Mouse (Mus musculus) small intestine, adult 2 months (tissue): ENCODE data around the gene Bub1b. TPM values are rescaled to one million over a fixed set of nuclear protein-coding genes. Genes with fewer than 3 reads are reported as not detected.
"Not testable (repeated sequence)": the region's sequence is repeated elsewhere in the genome, so short reads cannot be mapped to it uniquely, and the experiment has no call there.

Experiments used
- H3K27ac ChIP-seq: fragments of 200-500 bp; 2 replicates; pipeline ENCODE4 v1.5.1; 2012; ENCODE audit warnings: low read depth, low read length, control low read depth, inconsistent platforms; ENCODE audit not compliant: insufficient read depth
- H3K27me3 ChIP-seq: fragments of 200-500 bp; 2 replicates; pipeline ENCODE4 v1.6.1; 2012; ENCODE audit warnings: mild to moderate bottlenecking, moderate library complexity, low read length, inconsistent platforms; ENCODE audit not compliant: control insufficient read depth, insufficient read depth
- H3K36me3 ChIP-seq: fragments of 200-500 bp; 2 replicates; pipeline ENCODE4 v1.6.1; 2012; ENCODE audit warnings: mild to moderate bottlenecking, low read length, control low read depth, inconsistent platforms; ENCODE audit not compliant: control insufficient read depth, insufficient read depth
- H3K4me1 ChIP-seq: fragments of 200-500 bp; 2 replicates; pipeline ENCODE4 v1.6.1; 2012; ENCODE audit warnings: low read length, inconsistent platforms, mixed read lengths; ENCODE audit not compliant: control insufficient read depth, insufficient read depth, insufficient read length
- H3K4me3 ChIP-seq: fragments of 200-500 bp; 2 replicates; pipeline ENCODE4 v1.5.1; 2012; ENCODE audit warnings: low read depth, mild to moderate bottlenecking, control low read depth, inconsistent platforms, low read length, moderate library complexity
- CTCF ChIP-seq: fragments of 200-500 bp; IDR thresholded peaks from 2 replicates; pipeline ENCODE4 v1.5.1; 2012; ENCODE audit warnings: low read depth, mild to moderate bottlenecking, control low read depth, inconsistent platforms, low read length, moderate library complexity, mixed read lengths; ENCODE audit not compliant: insufficient replicate concordance, insufficient read length; ENCODE audit errors: extremely low read depth
- POLR2A ChIP-seq: fragments of 200-500 bp; IDR thresholded peaks from 2 replicates; pipeline ENCODE4 v1.6.1; 2012; ENCODE audit warnings: low read depth, mild to moderate bottlenecking, control low read depth, inconsistent platforms, low read length, moderate library complexity
- WGBS: fragments of 180-500 bp; shearing (Covaris S2); methylation state at CpG from one replicate; pipeline ENCODE4 v1.1.7; 2018; 5-methylcytosine and 5-hydroxymethylcytosine counted together
- polyA plus RNA-seq: library from polyadenylated mRNA; depleted of rRNA; stranded (reverse); fragments of >200 nt; gene quantifications from 2 replicates; pipeline ENCODE4 v1.2.3, GENCODE M21; 2012; rRNA removed

The Bub1b gene
- polyA plus RNA-seq, result 2.2 and 4.1 TPM in 2 replicates

GRCm38 (mm10) chr2:118597673-118598568 lies at the start of gene Bub1b:
Gene Bub1b (plus strand): TSS chr2:118598211.
- no peaks in the 10 kb centered on the region for H3K27me3 ChIP-seq
- WGBS, result 5% methylated on average over 41 of the region's 41 CpGs

GRCm38 (mm10) chr2:118548421-118549221 lies 49.4 kb upstream of the Bub1b start:
- H3K4me1 ChIP-seq, result peaks cover 46% of the 10 kb centered on the region
- peak overlapping the region; percentile 86 for H3K4me3 ChIP-seq
- peak overlapping the region; percentile 54; the same call in 1 of the 2 replicates for H3K27ac ChIP-seq
- TF ChIP-seq CTCF (no peak), POLR2A (no peak)
- H3K27me3 ChIP-seq, result no peaks in the 10 kb centered on the region
- 3% methylated on average over 18 of the region's 18 CpGs for WGBS
- H3K36me3 ChIP-seq, result no peaks in the 10 kb centered on the region

More at GRCm38 (mm10) chr2:118597673-118598568, at the start of gene Bub1b:
- no peak for TF ChIP-seq CTCF
- TF ChIP-seq POLR2A, result no peak
- no peaks in the 10 kb centered on the region for H3K36me3 ChIP-seq
- H3K4me1 ChIP-seq, result peaks cover 3% of the 10 kb centered on the region
- H3K27ac ChIP-seq, result no peak within 1 kb of the TSS; the same call in 1 of the 2 replicates
- H3K4me3 ChIP-seq, result peak within 1 kb of the TSS; percentile 97

- 1% methylated on average over 45 of the region's 45 CpGs for WGBS
- H3K27ac ChIP-seq, result peak within 1 kb of the TSS; percentile 31; the same call in 1 of the 2 replicates
- peak within 1 kb of the TSS; percentile 86 for H3K4me3 ChIP-seq
- H3K4me1 ChIP-seq, result peaks cover 39% of the 10 kb centered on the region
- peak; percentile 63 for TF ChIP-seq POLR2A
- TF ChIP-seq CTCF, result no peak
- H3K36me3 ChIP-seq, result no peaks in the 10 kb centered on the region
- no peaks in the 10 kb centered on the region for H3K27me3 ChIP-seq
Measured at GRCm38 (mm10) chr2:118549507-118550473, 48.2 kb upstream of the Bub1b start, which contains the start of gene Bmf. Gene Bmf (minus strand): TSS chr2:118549687.

DNA sequence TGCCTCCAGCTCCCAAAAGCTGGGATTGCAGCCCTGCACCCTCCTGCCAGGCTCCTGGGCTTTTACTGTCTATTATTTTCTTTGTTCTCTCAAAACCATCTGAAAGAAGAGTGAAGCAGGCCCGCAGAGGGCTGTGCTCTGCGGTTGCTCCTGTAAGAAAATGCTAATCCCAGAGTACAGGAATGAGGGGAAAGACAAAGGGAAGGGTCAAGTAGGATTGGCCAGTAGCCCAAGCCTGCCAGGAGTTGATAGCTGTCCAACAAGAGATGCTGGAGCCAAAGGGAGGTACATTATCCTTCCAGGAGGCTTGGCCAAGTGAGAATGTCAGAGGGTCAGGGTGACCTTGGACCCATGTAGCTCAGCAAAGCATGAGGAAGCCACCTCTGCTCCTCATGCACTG lies 46.4 kb upstream of the Bub1b start:
- 84% methylated on average over 2 of the region's 2 CpGs for WGBS
- H3K4me1 ChIP-seq, result peaks cover 22% of the 10 kb centered on the region
- H3K27ac ChIP-seq, result no peak overlapping the region
- H3K36me3 ChIP-seq, result no peaks in the 10 kb centered on the region
- TF ChIP-seq CTCF, result no peak
- H3K4me3 ChIP-seq, result no peak overlapping the region
- no peaks in the 10 kb centered on the region for H3K27me3 ChIP-seq

DNA sequence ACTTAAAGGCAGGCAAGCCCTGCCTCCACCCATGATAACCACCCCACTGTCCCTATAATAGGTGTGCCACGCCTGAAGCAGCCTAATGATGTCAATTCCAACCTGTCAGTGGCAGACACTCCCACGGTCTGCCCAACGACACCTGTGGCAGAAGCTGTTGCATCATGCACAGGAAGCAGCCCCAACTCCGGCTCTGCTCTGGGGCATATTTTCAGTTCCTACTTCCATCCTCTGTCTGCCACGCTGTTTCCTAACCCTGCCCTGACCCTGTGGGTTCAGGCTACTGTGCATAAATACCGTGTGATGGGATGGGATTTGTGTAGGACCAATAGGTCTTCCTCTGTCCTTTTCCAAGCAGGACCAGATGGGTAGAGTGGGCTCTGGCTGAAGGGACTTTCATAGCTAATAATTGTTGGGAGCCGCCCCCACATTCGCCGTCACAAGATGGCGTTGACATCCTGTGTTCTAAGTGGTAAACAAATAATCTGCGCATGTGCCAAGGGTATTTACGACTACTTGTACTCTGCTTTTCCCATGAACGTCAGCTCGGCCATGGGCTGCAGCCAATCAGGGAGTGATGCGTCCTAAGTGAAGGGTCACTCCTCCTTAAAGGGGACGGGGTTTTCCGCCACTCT lies 43.5 kb upstream of the Bub1b start:
- H3K36me3 ChIP-seq, H3K27me3 ChIP-seq, H3K4me1 ChIP-seq: not testable (repeated sequence)
- WGBS, result 59% methylated on average over 17 of the region's 17 CpGs
- Histone ChIP-seq H3K27ac (peak overlapping the region; percentile 95), H3K4me3 (peak overlapping the region; percentile 47)

GRCm38 (mm10) chr2:118558426-118558825 lies 39.6 kb upstream of the Bub1b start:
- Histone ChIP-seq H3K4me1 (no peaks in the 10 kb centered on the region; the same call in 1 of the 2 replicates), H3K36me3 (no peaks in the 10 kb centered on the region; the same call in 1 of the 2 replicates), H3K27ac (no peak overlapping the region), H3K4me3 (no peak overlapping the region), H3K27me3 (no peaks in the 10 kb centered on the region)
- 84% methylated on average over 3 of the region's 3 CpGs for WGBS
- TF ChIP-seq CTCF (no peak), POLR2A (no peak)
